Mouse (Mus musculus) forebrain, embryonic 12.5 days (tissue): Measurements from ENCODE around the gene Tmcc2. TPM values are rescaled to one million over a fixed set of nuclear protein-coding genes. Genes with fewer than 3 reads are reported as not detected.

Experiments
- ATAC-seq: fragments of 200-750 bp; cut with Nextera tagmentation; 2 replicates; pipeline ENCODE4 v1.8.0; 2017; ENCODE audit warnings: moderate TSS enrichment; ENCODE audit not compliant: low FRiP score
- H3K27ac ChIP-seq: fragments of 300-500 bp; sonication (generic); 2 replicates; pipeline ENCODE4 v1.5.1; 2016; ENCODE audit warnings: mild to moderate bottlenecking
- H3K27me3 ChIP-seq: fragments of 300-500 bp; sonication (generic); 2 replicates; pipeline ENCODE4 v1.6.1; 2016; ENCODE audit warnings: mild to moderate bottlenecking
- H3K36me3 ChIP-seq: fragments of 300-500 bp; sonication (generic); replicated peaks from 2 replicates; pipeline ENCODE4 v1.6.1; 2016; ENCODE audit warnings: mild to moderate bottlenecking
- H3K4me1 ChIP-seq: fragments of 300-500 bp; sonication (generic); 2 replicates; pipeline ENCODE4 v1.6.1; 2016
- H3K4me2 ChIP-seq: fragments of 300-500 bp; sonication (generic); 2 replicates; pipeline ENCODE4 v1.6.1; 2016; ENCODE audit warnings: mild to moderate bottlenecking, moderate library complexity
- H3K4me3 ChIP-seq: fragments of 300-500 bp; sonication (generic); replicated peaks from 2 replicates; pipeline ENCODE4 v1.5.1; 2016; ENCODE audit warnings: mild to moderate bottlenecking
- H3K9ac ChIP-seq: fragments of 300-500 bp; sonication (generic); 2 replicates; pipeline ENCODE4 v1.6.1; 2016; ENCODE audit warnings: mild to moderate bottlenecking
- H3K9me3 ChIP-seq: fragments of 300-500 bp; sonication (generic); 2 replicates; pipeline ENCODE4 v1.6.1; 2016
- WGBS: fragments of 180-500 bp; shearing (Covaris S2); methylation state at CpG from one replicate; pipeline ENCODE4 v1.1.7; 2016; 5-methylcytosine and 5-hydroxymethylcytosine counted together
- polyA plus RNA-seq: library from polyadenylated mRNA; unstranded; fragments of >200 nt; fragmentation: Nextera tagmentation; extraction: Ambion mirVana; gene quantifications from 2 replicates; pipeline ENCODE4 v1.2.1, GENCODE M21; 2016

Gene Tmcc2
- polyA plus RNA-seq, 1 experiment from 2014 or later = 26.9 TPM

DNA sequence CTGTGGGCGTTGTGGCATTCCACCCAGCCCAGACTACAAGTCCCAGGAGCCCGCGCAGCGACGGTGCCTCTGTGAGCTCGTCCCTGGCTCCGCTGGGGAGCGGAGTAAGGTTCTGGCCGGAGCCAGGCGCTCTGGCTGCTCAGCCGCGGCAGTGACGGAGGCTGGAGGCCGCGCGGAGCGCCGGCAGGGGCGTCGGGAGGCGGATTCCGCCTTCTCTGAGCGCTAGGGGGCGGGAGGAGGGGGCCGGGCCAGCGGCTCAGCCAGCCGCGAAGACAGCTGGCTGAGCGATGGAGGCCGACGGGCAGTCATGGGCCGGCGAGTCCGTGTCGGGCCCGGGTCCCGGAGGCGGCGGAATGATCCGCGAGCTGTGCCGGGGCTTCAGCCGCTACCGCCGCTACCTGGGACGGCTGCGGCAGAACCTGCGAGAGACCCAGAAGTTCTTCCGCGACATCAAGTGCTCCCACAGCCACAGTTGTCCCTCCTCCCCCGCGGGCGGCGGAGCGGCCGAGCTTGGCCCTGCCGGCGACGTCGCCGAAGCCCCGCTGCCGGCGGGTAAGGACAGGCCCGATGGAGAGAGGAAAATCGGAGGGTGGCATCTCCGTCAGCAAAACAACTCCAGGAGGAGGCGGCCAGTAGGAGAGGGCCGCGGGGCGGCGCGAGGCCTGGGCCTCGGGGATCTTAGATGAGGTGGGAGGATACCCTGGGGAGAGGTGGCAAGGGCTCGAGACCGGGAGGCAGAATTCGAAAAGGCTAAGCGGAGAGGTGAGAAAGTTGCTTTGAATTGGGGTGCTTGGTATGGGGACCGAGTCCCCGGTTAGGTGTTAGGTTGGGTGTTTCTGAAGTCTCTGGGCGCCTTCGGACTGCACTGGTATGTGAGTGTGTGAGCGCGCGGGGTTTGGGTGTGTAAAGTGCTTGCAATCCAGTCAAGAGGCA is 26.5 kb upstream of the Tmcc2 start, which contains the start of gene Dstyk:
Dstyk (plus strand) TSS at position 237 of the 933 bp plus-strand sequence.
- peak within 1 kb of the TSS; percentile 92 for H3K27ac ChIP-seq
- peaks cover 21% of the 10 kb centered on the region for H3K4me1 ChIP-seq
- H3K9me3 ChIP-seq = no peaks in the 10 kb centered on the region
- H3K36me3 ChIP-seq = no peaks in the 10 kb centered on the region
- WGBS = under 1% methylated on average over 62 of the region's 85 CpGs
- no peaks in the 10 kb centered on the region for H3K27me3 ChIP-seq
- H3K9ac ChIP-seq = peak within 1 kb of the TSS; percentile 86
- H3K4me2 ChIP-seq = peak within 1 kb of the TSS; percentile 80
- peak; percentile 98 for ATAC-seq
- peak within 1 kb of the TSS; percentile 72 for H3K4me3 ChIP-seq

DNA sequence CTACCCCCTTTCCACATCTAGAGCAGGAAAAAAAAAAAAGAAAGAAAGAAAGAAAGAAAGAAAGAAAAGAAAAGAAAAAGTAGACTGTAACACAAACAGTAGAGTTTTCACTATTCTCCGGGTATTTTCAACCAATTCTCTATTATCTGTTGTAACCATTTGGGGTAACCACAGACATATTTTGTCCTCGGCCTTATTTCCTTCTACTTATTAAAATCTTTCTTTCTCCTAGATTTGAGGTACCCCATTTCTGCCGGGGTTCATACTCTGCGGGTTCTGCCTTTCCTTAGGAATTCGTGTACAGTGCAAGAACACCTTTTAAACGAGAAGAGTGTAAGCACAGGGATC is 25.8 kb upstream of the Tmcc2 start:
- 22% methylated on average over 6 of the region's 6 CpGs for WGBS
- H3K4me1 ChIP-seq = peaks cover 21% of the 10 kb centered on the region
- peak overlapping the region; percentile 80 for H3K4me2 ChIP-seq
- peak overlapping the region; percentile 86; the same call in 1 of the 2 replicates for H3K9ac ChIP-seq
- peak overlapping the region; percentile 92 for H3K27ac ChIP-seq
- no peaks in the 10 kb centered on the region for H3K36me3 ChIP-seq
- peak overlapping the region; percentile 72 for H3K4me3 ChIP-seq
- no peaks in the 10 kb centered on the region for H3K9me3 ChIP-seq
- no peak for ATAC-seq
- H3K27me3 ChIP-seq = no peaks in the 10 kb centered on the region

GRCm38 (mm10) chr1:132416244-132416942 is 25.3 kb upstream of the Tmcc2 start:
- 77% methylated on average over 8 of the region's 8 CpGs for WGBS

DNA sequence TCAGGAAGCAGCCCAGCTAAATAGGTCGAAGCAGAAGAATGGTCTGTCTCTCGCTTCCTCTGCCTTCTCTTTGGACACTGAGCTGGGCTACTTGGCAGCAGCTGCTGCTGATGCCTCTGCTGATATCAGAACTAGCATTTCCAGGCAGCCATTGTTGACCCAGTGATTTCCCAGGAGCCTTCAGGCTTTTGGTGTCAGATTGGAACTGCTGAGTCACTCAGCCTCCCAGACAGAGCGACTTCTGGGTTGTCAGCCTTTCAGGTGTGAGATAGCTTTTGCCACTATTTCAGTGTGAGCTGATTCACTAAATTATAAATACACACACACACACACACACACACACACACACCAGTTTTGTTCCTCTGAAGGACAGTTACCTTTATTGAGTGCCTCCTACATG is 19.6 kb upstream of the Tmcc2 start:
- Histone ChIP-seq H3K9ac (no peak overlapping the region), H3K36me3 (no peaks in the 10 kb centered on the region), H3K4me3 (no peak overlapping the region), H3K4me1 (peaks cover 4% of the 10 kb centered on the region; the same call in 1 of the 2 replicates), H3K27me3 (no peaks in the 10 kb centered on the region), H3K27ac (no peak overlapping the region), H3K9me3 (no peaks in the 10 kb centered on the region), H3K4me2 (no peak overlapping the region)
- no peak for ATAC-seq
- WGBS = 91% methylated on average over 3 of the region's 3 CpGs

More at GRCm38 (mm10) chr1:132416244-132416942, 25.3 kb upstream of the Tmcc2 start:
- H3K4me2 ChIP-seq = no peak overlapping the region
- ATAC-seq = no peak
- H3K9me3 ChIP-seq = no peaks in the 10 kb centered on the region
- peaks cover 21% of the 10 kb centered on the region for H3K4me1 ChIP-seq
- no peaks in the 10 kb centered on the region for H3K36me3 ChIP-seq
- no peak overlapping the region for H3K9ac ChIP-seq
- no peak overlapping the region for H3K27ac ChIP-seq
- H3K4me3 ChIP-seq = no peak overlapping the region
- H3K27me3 ChIP-seq = no peaks in the 10 kb centered on the region

DNA sequence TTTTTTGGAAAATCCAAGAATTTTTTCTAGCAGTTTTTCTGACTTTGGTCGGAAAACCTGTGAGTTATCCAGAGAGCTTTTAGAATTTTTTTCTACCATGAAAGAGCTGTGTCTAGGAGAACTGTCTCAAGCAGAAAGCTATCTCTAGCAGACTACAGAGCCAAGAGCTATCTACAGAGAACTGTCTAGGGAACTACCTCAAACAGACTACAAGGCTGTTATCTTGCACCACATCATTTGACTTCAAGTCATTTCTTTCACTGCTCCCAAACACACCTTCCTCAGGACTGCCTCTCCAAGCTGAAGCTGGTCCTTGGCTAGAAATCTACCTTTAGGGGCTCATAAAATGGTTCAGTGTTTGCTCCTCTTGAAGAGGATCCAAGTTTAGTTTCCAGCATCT is 10.8 kb upstream of the Tmcc2 start:
- Histone ChIP-seq H3K4me1 (no peaks in the 10 kb centered on the region), H3K4me3 (no peak overlapping the region), H3K9me3 (no peaks in the 10 kb centered on the region), H3K9ac (no peak overlapping the region), H3K36me3 (no peaks in the 10 kb centered on the region), H3K27me3 (no peaks in the 10 kb centered on the region), H3K27ac (no peak overlapping the region), H3K4me2 (no peak overlapping the region)
- 91% methylated on average over 1 of the region's 1 CpGs for WGBS
- no peak for ATAC-seq

GRCm38 (mm10) chr1:132400538-132400937 is 9.5 kb upstream of the Tmcc2 start:
- no peaks in the 10 kb centered on the region for H3K9me3 ChIP-seq
- H3K27me3 ChIP-seq = no peaks in the 10 kb centered on the region
- H3K4me2 ChIP-seq = no peak overlapping the region
- H3K9ac ChIP-seq = no peak overlapping the region
- ATAC-seq = no peak
- H3K4me3 ChIP-seq = no peak overlapping the region
- no peaks in the 10 kb centered on the region for H3K4me1 ChIP-seq
- no peaks in the 10 kb centered on the region for H3K36me3 ChIP-seq
- WGBS = 83% methylated on average over 1 of the region's 1 CpGs
- no peak overlapping the region for H3K27ac ChIP-seq

- 80% methylated on average over 2 of the region's 2 CpGs for WGBS
- Histone ChIP-seq H3K4me3 (no peak overlapping the region), H3K4me2 (no peak overlapping the region), H3K9ac (no peak overlapping the region), H3K27me3 (peaks cover 5% of the 10 kb centered on the region; the same call in 1 of the 2 replicates), H3K36me3 (no peaks in the 10 kb centered on the region), H3K27ac (no peak overlapping the region), H3K4me1 (peaks cover 9% of the 10 kb centered on the region; the same call in 1 of the 2 replicates), H3K9me3 (no peaks in the 10 kb centered on the region)
- no peak for ATAC-seq
These were observed 5.6 kb upstream of the Tmcc2 start for GRCm38 (mm10) chr1:132396705-132397104.

DNA sequence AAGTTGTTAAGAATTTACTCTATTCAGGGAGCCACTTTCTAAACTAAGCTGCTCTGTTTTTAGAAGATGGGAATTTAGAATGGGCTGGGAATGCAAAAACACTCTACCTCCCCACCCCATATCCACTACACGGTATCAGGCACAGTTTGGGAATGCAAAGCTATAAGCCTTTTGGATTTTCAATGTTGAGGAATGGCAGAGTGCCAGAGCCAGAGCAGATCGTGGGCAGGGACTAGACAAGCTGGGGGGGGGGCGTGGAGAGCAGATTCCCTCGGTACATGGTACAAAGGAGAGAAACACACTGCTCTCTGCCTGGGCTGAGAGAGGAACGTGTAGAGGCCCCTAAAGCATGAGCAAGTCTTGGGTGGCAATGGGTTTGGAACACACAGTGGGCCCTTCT is 1.8 kb upstream of the Tmcc2 start:
- Histone ChIP-seq H3K9me3 (no peaks in the 10 kb centered on the region), H3K4me2 (no peak overlapping the region), H3K9ac (no peak overlapping the region), H3K27ac (no peak overlapping the region), H3K4me3 (no peak overlapping the region), H3K4me1 (peaks cover 40% of the 10 kb centered on the region), H3K36me3 (no peaks in the 10 kb centered on the region), H3K27me3 (peaks cover 5% of the 10 kb centered on the region; the same call in 1 of the 2 replicates)
- 68% methylated on average over 5 of the region's 5 CpGs for WGBS
- ATAC-seq = no peak

- Histone ChIP-seq H3K9ac (peak overlapping the region; percentile 96), H3K4me1 (peaks cover 49% of the 10 kb centered on the region), H3K9me3 (no peaks in the 10 kb centered on the region), H3K4me2 (peak overlapping the region; percentile 91), H3K4me3 (peak overlapping the region; percentile 82), H3K27me3 (peaks cover 5% of the 10 kb centered on the region; the same call in 1 of the 2 replicates), H3K27ac (peak overlapping the region; percentile 91), H3K36me3 (no peaks in the 10 kb centered on the region)
- WGBS = under 1% methylated on average over 27 of the region's 54 CpGs
- peak; percentile 96 for ATAC-seq
These were observed 520 bp upstream of the Tmcc2 start for GRCm38 (mm10) chr1:132391580-132392022.

DNA sequence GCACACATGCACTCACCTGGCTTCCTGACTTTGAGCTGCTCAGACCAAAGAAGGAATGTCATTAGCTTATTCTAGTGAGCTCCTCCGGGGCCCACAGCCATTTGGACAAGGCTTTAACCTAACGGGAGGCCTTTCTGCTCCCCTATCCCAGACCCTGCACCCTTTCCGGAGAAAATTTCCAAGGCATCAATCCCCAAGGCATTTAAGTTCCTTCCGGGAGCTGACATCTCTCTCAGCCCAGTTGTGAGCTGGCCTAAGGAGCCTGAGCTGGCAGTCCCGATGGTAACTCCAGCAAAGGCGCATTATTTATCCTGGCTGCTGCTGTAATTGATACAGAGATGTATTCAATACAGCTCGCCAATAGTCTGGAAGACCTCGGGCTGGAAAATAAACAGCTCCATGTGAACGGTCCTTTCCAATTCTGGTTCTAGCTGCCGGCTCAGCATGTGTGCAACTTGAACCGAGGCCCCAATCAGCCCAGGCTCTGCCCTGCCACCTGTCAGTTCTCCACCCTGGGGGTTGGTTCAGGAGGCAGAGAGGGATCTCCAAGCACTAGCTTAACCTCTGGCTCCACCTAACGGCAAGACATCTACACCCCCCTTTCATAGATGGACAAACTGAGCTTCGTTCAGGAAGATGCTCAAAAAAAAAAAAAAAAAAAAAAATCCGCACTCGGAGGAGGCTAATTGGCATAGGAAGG is 1.0 kb downstream of the Tmcc2 start:
- no peaks in the 10 kb centered on the region for H3K9me3 ChIP-seq
- H3K27me3 ChIP-seq = peaks cover 5% of the 10 kb centered on the region; the same call in 1 of the 2 replicates
- peak; percentile 24; the same call in 1 of the 2 replicates for ATAC-seq
- H3K36me3 ChIP-seq = no peaks in the 10 kb centered on the region; the same call in 1 of the 2 replicates
- H3K9ac ChIP-seq = peak overlapping the region; percentile 96
- H3K4me2 ChIP-seq = peak overlapping the region; percentile 91
- 8% methylated on average over 15 of the region's 15 CpGs for WGBS
- peak overlapping the region; percentile 82 for H3K4me3 ChIP-seq
- H3K27ac ChIP-seq = peak overlapping the region; percentile 91
- H3K4me1 ChIP-seq = peaks cover 63% of the 10 kb centered on the region

DNA sequence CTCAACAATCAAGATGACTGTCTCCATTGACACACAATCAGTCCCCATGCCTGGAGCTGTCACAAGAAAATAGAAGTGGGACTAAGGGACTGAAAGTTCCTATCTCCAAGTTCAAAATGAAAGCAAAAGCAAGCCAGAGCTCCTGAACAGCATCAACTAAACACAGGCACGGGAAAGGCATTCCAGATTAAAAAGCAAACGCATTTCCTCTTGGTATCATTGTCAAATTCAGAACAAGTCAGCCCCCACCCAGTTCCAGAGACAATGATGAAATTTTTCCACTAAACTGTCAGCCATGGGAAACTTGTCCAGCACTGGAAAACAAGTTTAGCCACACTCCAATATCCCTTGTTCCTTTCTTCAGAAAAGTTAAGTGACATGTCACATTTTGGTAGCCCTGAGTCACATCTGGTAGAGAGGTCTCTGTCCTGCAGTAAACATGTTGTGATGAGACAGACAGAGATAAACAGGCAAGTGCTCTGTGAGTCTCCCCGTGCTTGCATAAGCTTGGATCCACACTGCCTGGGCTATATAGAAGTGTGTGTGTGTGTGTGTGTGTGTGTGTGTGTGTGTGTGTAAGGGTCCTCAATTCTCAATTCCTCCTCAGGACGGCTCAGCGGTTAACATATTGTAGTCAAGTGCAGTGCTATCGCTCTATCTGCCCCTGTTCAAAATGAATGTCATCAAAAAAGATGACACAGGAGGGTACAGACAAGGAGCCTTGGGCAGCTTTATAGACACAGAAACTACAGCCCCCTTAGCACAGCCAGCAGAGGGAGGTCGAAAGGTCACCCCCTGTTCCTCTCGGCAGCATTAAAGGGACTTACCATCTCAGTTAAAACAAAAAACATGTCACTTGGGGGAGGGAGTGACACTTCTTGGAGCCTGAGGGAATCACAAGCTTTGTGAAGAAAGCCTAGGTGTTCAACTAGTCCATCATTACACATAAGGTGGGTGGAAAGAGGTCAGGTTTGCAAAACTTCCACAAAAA is 2.0 kb downstream of the Tmcc2 start:
- Histone ChIP-seq H3K27ac (peak overlapping the region; percentile 91; the same call in 1 of the 2 replicates), H3K9ac (peak overlapping the region; percentile 96), H3K4me2 (peak overlapping the region; percentile 91), H3K9me3 (no peaks in the 10 kb centered on the region), H3K36me3 (no peaks in the 10 kb centered on the region; the same call in 1 of the 2 replicates), H3K4me1 (peaks cover 72% of the 10 kb centered on the region), H3K4me3 (peak overlapping the region; percentile 82), H3K27me3 (peaks cover 4% of the 10 kb centered on the region; the same call in 1 of the 2 replicates)
- 51% methylated on average over 8 of the region's 8 CpGs for WGBS
- no peak for ATAC-seq
